Mouse (Mus musculus) liver, embryonic 14.5 days (tissue): ENCODE measurements around the gene Uba6. TPM values are rescaled to one million over a fixed set of nuclear protein-coding genes. Genes with fewer than 3 reads are reported as not detected.

Experiments used
- ATAC-seq: fragments of 200-750 bp; cut with Nextera tagmentation; 2 replicates; pipeline ENCODE4 v1.8.0; 2017; ENCODE audit warnings: moderate number of reproducible peaks, mild to moderate bottlenecking, moderate library complexity; ENCODE audit not compliant: insufficient read depth
- DNase-seq, 3 experiments: peaks; one replicate each; pipeline ENCODE4 v3.0.0-alpha.2; 2012 to 2013; ENCODE audit warnings: low read depth in 3 of 3, low spot score in 3 of 3
- H3K27ac ChIP-seq: fragments of 300-500 bp; sonication (generic); 2 replicates; pipeline ENCODE4 v1.5.1; 2014; ENCODE audit warnings: moderate library complexity, mild to moderate bottlenecking, control low read depth, inconsistent platforms
- H3K27me3 ChIP-seq: fragments of 300-500 bp; sonication (generic); 2 replicates; pipeline ENCODE4 v1.6.1; 2014; ENCODE audit warnings: mild to moderate bottlenecking, low read length, moderate library complexity; ENCODE audit not compliant: control insufficient read depth, insufficient read depth
- H3K36me3 ChIP-seq: fragments of 300-500 bp; sonication (generic); replicated peaks from 2 replicates; pipeline ENCODE4 v1.6.1; 2014; ENCODE audit warnings: low read depth; ENCODE audit not compliant: control insufficient read depth, insufficient read depth
- H3K4me1 ChIP-seq, 2 experiments: fragments of 200-500 bp in 1 of 2; fragments of 300-500 bp in 1 of 2; sonication (generic) in 1 of 2; replicated peaks; 2 replicates each; pipeline ENCODE4 v1.6.1; 2012 to 2014; ENCODE audit warnings: antibody characterized with exemption in 1 of 2, inconsistent platforms in 1 of 2, low read length in 1 of 2; ENCODE audit not compliant: control insufficient read depth in 2 of 2, insufficient read depth in 2 of 2
- H3K4me2 ChIP-seq: fragments of 300-500 bp; sonication (generic); 2 replicates; pipeline ENCODE4 v1.6.1; 2014; ENCODE audit warnings: low read depth, mild to moderate bottlenecking, control low read depth, moderate library complexity
- H3K4me3 ChIP-seq, 2 experiments: fragments of 200-500 bp in 1 of 2; fragments of 300-500 bp in 1 of 2; sonication (generic) in 1 of 2; 2 replicates each; pipeline ENCODE4 v1.5.1; 2012 to 2014; ENCODE audit warnings: low read depth in 2 of 2, low read length in 2 of 2, mild to moderate bottlenecking in 2 of 2, control low read depth in 1 of 2, inconsistent platforms in 1 of 2, moderate library complexity in 1 of 2; ENCODE audit not compliant: insufficient read depth in 1 of 2
- H3K9ac ChIP-seq: fragments of 300-500 bp; sonication (generic); replicated peaks from 2 replicates; pipeline ENCODE4 v1.6.1; 2014; ENCODE audit warnings: mild to moderate bottlenecking, control low read depth, moderate library complexity
- H3K9me3 ChIP-seq: fragments of 300-500 bp; sonication (generic); 2 replicates; pipeline ENCODE4 v1.6.1; 2016; ENCODE audit warnings: low read length, mixed read lengths; ENCODE audit not compliant: control insufficient read depth
- CTCF ChIP-seq: IDR thresholded peaks from 2 replicates; pipeline ENCODE4 v1.5.1; 2016; ENCODE audit warnings: antibody characterized with exemption, low read depth, control low read depth
- EP300 ChIP-seq: IDR thresholded peaks from 2 replicates; pipeline ENCODE4 v1.6.1; 2016; ENCODE audit warnings: antibody characterized with exemption, low read depth
- WGBS: fragments of 180-500 bp; shearing (Covaris S2); extraction: QIAGEN DNeasy Blood & Tissue Kit; methylation state at CpG from one replicate; pipeline ENCODE4 v1.1.7; 2014; ENCODE audit not compliant: insufficient replicate concordance; 5-methylcytosine and 5-hydroxymethylcytosine counted together
- polyA plus RNA-seq, 2 experiments: library from polyadenylated mRNA; depleted of rRNA in 1 of 2; stranded (reverse) in 1 of 2; unstranded in 1 of 2; fragments of >200 nt; fragmentation: Nextera tagmentation in 1 of 2; extraction: Ambion mirVana in 1 of 2; gene quantifications; 2 replicates each; pipeline versions ENCODE4 v1.2.1 to v1.2.3; 2012 to 2014

The Uba6 gene
- polyA plus RNA-seq, 2 experiments = 2.5 to 4.2 TPM

DNA sequence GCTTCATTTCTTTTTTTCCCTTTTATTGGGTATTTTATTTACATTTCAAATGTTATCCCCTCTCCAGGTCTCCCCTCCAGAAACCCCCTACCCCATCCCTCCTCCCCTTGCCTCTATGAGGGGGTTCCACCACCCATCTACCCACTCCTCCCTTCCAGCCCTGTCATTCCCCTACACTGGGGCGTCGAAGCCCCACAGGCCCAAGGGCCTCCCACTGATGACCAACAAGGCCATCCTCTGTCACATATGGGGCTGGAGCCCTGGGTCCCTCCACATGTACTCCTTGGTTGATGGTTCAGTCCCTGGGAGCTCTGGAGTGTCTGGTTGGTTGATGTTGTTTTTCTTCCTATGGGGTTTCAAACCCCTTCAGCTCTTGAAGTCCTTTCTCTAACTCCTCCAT is 70.4 kb downstream of the Uba6 start:
- Histone ChIP-seq H3K4me1 (0 out of 4 replicates have a peak, but pooled peaks cover 0 to 2% of the 10 kb centered on the region in 2 experiments), H3K9me3 (no peaks in the 10 kb centered on the region), H3K27me3 (no peaks in the 10 kb centered on the region), H3K4me2 (no peak overlapping the region), H3K9ac (no peak overlapping the region), H3K27ac (no peak overlapping the region), H3K36me3 (no peaks in the 10 kb centered on the region), H3K4me3 (no peak overlapping the region)
- TF ChIP-seq CTCF (no peak), EP300 (no peak)
- 89% methylated on average over 2 of the region's 2 CpGs for WGBS
- no peak for ATAC-seq
- no peak for DNase-seq

GRCm38 (mm10) chr5:86100621-86101020 is 72.0 kb downstream of the Uba6 start:
- no peak for DNase-seq
- TF ChIP-seq CTCF (no peak), EP300 (no peak)
- Histone ChIP-seq H3K4me1 (0 out of 4 replicates have a peak, but pooled peaks cover 0 to 2% of the 10 kb centered on the region in 2 experiments), H3K36me3 (no peaks in the 10 kb centered on the region), H3K4me3 (no peak overlapping the region), H3K27me3 (no peaks in the 10 kb centered on the region), H3K4me2 (no peak overlapping the region), H3K9me3 (no peaks in the 10 kb centered on the region), H3K27ac (no peak overlapping the region), H3K9ac (no peak overlapping the region)
- ATAC-seq = no peak
- 51% methylated on average over 3 of the region's 3 CpGs for WGBS

GRCm38 (mm10) chr5:86098988-86099387 is 73.6 kb downstream of the Uba6 start:
- H3K36me3 ChIP-seq = no peaks in the 10 kb centered on the region
- WGBS = 18% methylated on average over 3 of the region's 3 CpGs
- no peak overlapping the region for H3K4me2 ChIP-seq
- DNase-seq (no peak), ATAC-seq (no peak)
- H3K27me3 ChIP-seq = no peaks in the 10 kb centered on the region
- H3K4me3 ChIP-seq = no peak overlapping the region
- no peaks in the 10 kb centered on the region for H3K9me3 ChIP-seq
- no peak for TF ChIP-seq EP300
- no peak for TF ChIP-seq CTCF
- 0 out of 4 replicates have a peak, but pooled peaks cover 2% of the 10 kb centered on the region in 2 experiments for H3K4me1 ChIP-seq
- H3K9ac ChIP-seq = no peak overlapping the region
- no peak overlapping the region for H3K27ac ChIP-seq

DNA sequence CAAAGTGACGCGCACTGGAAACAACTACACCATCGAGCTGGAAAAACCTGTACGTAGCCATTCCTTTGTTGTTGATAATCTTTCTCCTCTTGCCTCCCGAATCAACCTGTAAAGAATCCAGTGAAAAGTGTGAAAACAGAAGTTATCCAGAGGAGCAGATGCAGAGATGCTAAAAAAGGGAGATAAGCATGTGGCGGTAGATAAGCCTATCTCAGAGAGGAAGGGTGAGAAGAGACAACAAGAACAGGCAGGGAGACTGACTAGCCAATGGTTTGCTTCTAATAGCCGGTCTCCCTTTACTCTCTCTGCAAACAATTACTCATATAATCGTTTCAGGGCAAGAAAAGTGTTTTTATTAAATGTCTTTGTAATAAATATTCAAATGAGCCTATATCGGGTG is 77.8 kb downstream of the Uba6 start:
- Histone ChIP-seq H3K4me1 (0 out of 4 replicates have a peak, but pooled peaks cover 0 to 2% of the 10 kb centered on the region in 2 experiments), H3K9ac (no peak overlapping the region), H3K9me3 (no peaks in the 10 kb centered on the region), H3K36me3 (no peaks in the 10 kb centered on the region), H3K4me3 (no peak overlapping the region), H3K4me2 (no peak overlapping the region), H3K27ac (no peak overlapping the region), H3K27me3 (no peaks in the 10 kb centered on the region)
- TF ChIP-seq EP300 (no peak), CTCF (no peak)
- 52% methylated on average over 9 of the region's 9 CpGs for WGBS
- no peak for DNase-seq
- ATAC-seq = no peak

DNA sequence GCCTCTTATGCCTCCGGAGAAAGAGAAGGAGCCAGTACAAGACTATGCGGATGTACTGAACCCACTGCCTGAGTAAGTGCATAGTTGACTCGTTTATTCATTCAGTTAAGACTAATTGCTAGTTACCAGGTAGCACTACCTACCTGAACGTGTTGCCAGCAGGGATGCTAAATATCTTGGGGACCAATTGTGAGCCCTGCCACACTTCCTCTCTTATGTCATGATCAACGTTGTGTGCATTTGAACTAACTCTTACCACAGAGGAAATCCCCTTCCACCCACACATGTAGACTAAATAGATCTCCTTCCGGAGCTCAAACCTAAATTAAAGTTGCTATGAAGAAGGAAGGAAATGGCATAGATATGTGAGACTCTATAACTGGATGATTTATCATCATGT is 85.9 kb downstream of the Uba6 start:
- ATAC-seq = no peak
- no peak for DNase-seq
- Histone ChIP-seq H3K36me3 (no peaks in the 10 kb centered on the region), H3K9me3 (no peaks in the 10 kb centered on the region), H3K27ac (no peak overlapping the region), H3K27me3 (no peaks in the 10 kb centered on the region), H3K4me3 (no peak overlapping the region), H3K4me2 (no peak overlapping the region), H3K9ac (no peak overlapping the region), H3K4me1 (no peaks in the 10 kb centered on the region)
- WGBS = 40% methylated on average over 6 of the region's 6 CpGs
- TF ChIP-seq CTCF = no peak
- no peak for TF ChIP-seq EP300
